In the genomic region with DNA sequence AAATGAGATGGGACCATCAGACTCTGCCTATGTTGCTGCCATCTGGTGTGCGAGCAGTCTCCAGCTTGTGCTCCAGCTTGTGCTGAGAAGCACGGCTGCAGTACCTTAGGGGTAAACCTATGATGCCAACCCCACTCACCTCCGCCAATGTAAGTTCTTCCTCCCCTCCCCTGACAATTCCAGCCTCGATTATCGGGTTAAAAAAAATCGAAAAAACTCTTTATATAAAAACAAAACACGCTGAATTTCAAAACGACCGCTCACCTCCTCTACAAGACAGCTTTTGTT, we compare ENCODE assay signal across 8 mouse cellular contexts. TPM values are rescaled to one million over a fixed set of nuclear protein-coding genes. Genes with fewer than 3 reads are reported as not detected.
A peak's percentile ranks its signal among the peaks of the same experiment; 100 is the strongest.
DNase-seq lines count a peak whose midpoint lies in the region; ATAC-seq and TF ChIP-seq lines count a peak whose summit lies in the region.

No protein-coding gene starts in this region.

- no peak for ATAC-seq in kidney, postnatal 0 days (replicated peaks; ENCODE audit: low FRiP score, low read depth)
- 0 out of 2 replicates have a peak, but pooled peaks have one; percentile 19 for ATAC-seq in common myeloid progenitor, adult 5-6 weeks (replicated peaks; ENCODE audit: low read depth, poor library complexity, severe bottlenecking)
- ATAC-seq in forebrain, embryonic 16.5 days: peak; percentile 79
- peak; percentile 52; the same call in 1 of the 2 replicates for ATAC-seq in limb, embryonic 13.5 days (ENCODE audit: low FRiP score, low read depth)
- no peak for ATAC-seq in erythroid progenitor cell, adult 5-6 weeks (replicated peaks; ENCODE audit: low FRiP score, poor library complexity, severe bottlenecking)

- H3K4me1 ChIP-seq in kidney, postnatal 0 days (replicated peaks; ENCODE audit: insufficient read depth, low read length): peaks cover 4% of the 10 kb centered on the region; the same call in 1 of the 2 replicates
- H3K4me1 ChIP-seq in forebrain, embryonic 16.5 days (replicated peaks; ENCODE audit: control insufficient read depth, insufficient read depth, low read length): peaks cover 8% of the 10 kb centered on the region
- H3K4me1 ChIP-seq in limb, embryonic 13.5 days: peaks cover 38% of the 10 kb centered on the region

- H3K27ac ChIP-seq in kidney, postnatal 0 days: no peak overlapping the region
- H3K27ac ChIP-seq in forebrain, embryonic 16.5 days (ENCODE audit: low read length): no peak overlapping the region
- H3K27ac ChIP-seq in limb, embryonic 13.5 days: peak overlapping the region; percentile 83

- no peak overlapping the region for H3K9ac ChIP-seq in kidney, postnatal 0 days (ENCODE audit: low read depth, low read length)
- H3K9ac ChIP-seq in forebrain, embryonic 16.5 days (replicated peaks; ENCODE audit: low read depth, low read length): no peak overlapping the region
- peak overlapping the region; percentile 75 for H3K9ac ChIP-seq in limb, embryonic 13.5 days

- no peak overlapping the region for H3K4me3 ChIP-seq in kidney, postnatal 0 days (replicated peaks; ENCODE audit: low read depth, low read length)
- H3K4me3 ChIP-seq in forebrain, embryonic 16.5 days (replicated peaks; ENCODE audit: low read length): no peak overlapping the region
- H3K4me3 ChIP-seq in limb, embryonic 13.5 days: peak overlapping the region; percentile 36

- no peaks in the 10 kb centered on the region for H3K36me3 ChIP-seq in kidney, postnatal 0 days (ENCODE audit: insufficient read depth, low read length)
- H3K36me3 ChIP-seq in forebrain, embryonic 16.5 days (ENCODE audit: control insufficient read depth, insufficient read depth): no peaks in the 10 kb centered on the region
- H3K36me3 ChIP-seq in limb, embryonic 13.5 days: no peaks in the 10 kb centered on the region

- H3K27me3 ChIP-seq in kidney, postnatal 0 days (ENCODE audit: insufficient read depth, low read length): peaks cover 94% of the 10 kb centered on the region
- peaks cover 80% of the 10 kb centered on the region for H3K27me3 ChIP-seq in forebrain, embryonic 16.5 days (replicated peaks; ENCODE audit: control insufficient read depth, insufficient read depth, low read length)
- peaks cover 58% of the 10 kb centered on the region for H3K27me3 ChIP-seq in limb, embryonic 13.5 days

- no peak overlapping the region for H3K4me2 ChIP-seq in kidney, postnatal 0 days (ENCODE audit: low read length)
- H3K4me2 ChIP-seq in forebrain, embryonic 16.5 days (ENCODE audit: low read length): no peak overlapping the region
- peak overlapping the region; percentile 75 for H3K4me2 ChIP-seq in limb, embryonic 13.5 days (replicated peaks)

- DNase-seq in kidney, postnatal 0 days (ENCODE audit: low spot score): peak; percentile 59
- no peak for DNase-seq in kidney, postnatal 25 days
- DNase-seq in urinary bladder, postnatal 25 days (ENCODE audit: low spot score): no peak
- DNase-seq in spleen, adult 12 weeks (ENCODE audit: low spot score): no peak

- H3K9me3 ChIP-seq in kidney, postnatal 0 days (replicated peaks; ENCODE audit: low read length): no peaks in the 10 kb centered on the region
- no peaks in the 10 kb centered on the region for H3K9me3 ChIP-seq in forebrain, embryonic 16.5 days (ENCODE audit: control insufficient read depth, low read length)
- H3K9me3 ChIP-seq in limb, embryonic 13.5 days: no peaks in the 10 kb centered on the region

- peak; percentile 49 for TF ChIP-seq CTCF in kidney, postnatal 0 days (IDR thresholded peaks at IDR 0.05; ENCODE audit: low read depth)

- 1% methylated on average over 9 of the region's 9 CpGs for WGBS in kidney, postnatal 0 days
- under 1% methylated on average over 9 of the region's 9 CpGs for WGBS in forebrain, embryonic 16.5 days
- 2% methylated on average over 9 of the region's 9 CpGs for WGBS in limb, embryonic 13.5 days

RNA-seq across cellular contexts. Expression of gene Hand2, which starts 12.6 kb away (rescaled TPM):
- not detected in 2 replicates for polyA plus RNA-seq in kidney, postnatal 0 days (2015; fragmentation: Nextera tagmentation; extraction: Ambion mirVana)
- not detected in 2 replicates for total RNA-seq in common myeloid progenitor, adult 5-6 weeks (2017)
- not detected in 2 replicates for polyA plus RNA-seq in forebrain, embryonic 16.5 days (2015; fragmentation: Nextera tagmentation; extraction: Ambion mirVana)
- 10.8 and 11.4 TPM in 2 replicates for polyA plus RNA-seq in limb, embryonic 13.5 days (2015; fragmentation: Nextera tagmentation; extraction: Ambion mirVana)
- total RNA-seq in erythroid progenitor cell, adult 5-6 weeks (2015; ENCODE audit: low replicate concordance): not detected in 2 replicates
- not detected in 2 replicates for total RNA-seq in erythroid progenitor cell, adult 5-6 weeks (2017; ENCODE audit: low replicate concordance)

Comparison
In these comparisons a context has a peak if more than half of its experiments do, and no peak if none do; other contexts are left out.
1. ATAC-seq: peak in common myeloid progenitor, adult 5-6 weeks (single experiment), forebrain, embryonic 16.5 days (single experiment) and limb, embryonic 13.5 days (single experiment); none in kidney, postnatal 0 days (single experiment) and erythroid progenitor cell, adult 5-6 weeks (single experiment).
2. RNA of gene Hand2, which starts 12.6 kb away (polyA plus RNA-seq): 10.8 to 11.4 TPM in limb, embryonic 13.5 days; not detected in kidney, postnatal 0 days and not detected in forebrain, embryonic 16.5 days; every median in the first group is over 10 times any median in the second.